Mouse (Mus musculus) kidney, embryonic 14.5 days (tissue): ENCODE measurements at regions not wholly inside any gene's neighbourhood (a gene's known extent, or its start where the extent isn't known, plus 50 kb on each side); places are given as distances from the start of the nearest gene placed in this dataset.

Experiments used
- ATAC-seq: fragments of 200-750 bp; cut with Nextera tagmentation; 2 replicates; pipeline ENCODE4 v1.8.0; 2017; ENCODE audit warnings: moderate number of reproducible peaks, mild to moderate bottlenecking, moderate TSS enrichment, moderate library complexity; ENCODE audit not compliant: low FRiP score, low TSS enrichment
- H3K27ac ChIP-seq: fragments of 300-500 bp; sonication (generic); 2 replicates; pipeline ENCODE4 v1.5.1; 2014; ENCODE audit warnings: low read depth, mild to moderate bottlenecking, low read length, moderate library complexity, mixed read lengths
- H3K27me3 ChIP-seq: fragments of 300-500 bp; sonication (generic); 2 replicates; pipeline ENCODE4 v1.6.1; 2014; ENCODE audit warnings: mild to moderate bottlenecking, low read length; ENCODE audit not compliant: control insufficient read depth, insufficient read depth
- H3K36me3 ChIP-seq: fragments of 300-500 bp; sonication (generic); 2 replicates; pipeline ENCODE4 v1.6.1; 2014; ENCODE audit warnings: low read length, mixed read lengths; ENCODE audit not compliant: control insufficient read depth, insufficient read depth
- H3K4me1 ChIP-seq: fragments of 300-500 bp; sonication (generic); 2 replicates; pipeline ENCODE4 v1.6.1; 2014; ENCODE audit warnings: low read length, mixed read lengths; ENCODE audit not compliant: control insufficient read depth, insufficient read depth
- H3K4me2 ChIP-seq: fragments of 300-500 bp; sonication (generic); replicated peaks from 2 replicates; pipeline ENCODE4 v1.6.1; 2014; ENCODE audit warnings: low read depth, mild to moderate bottlenecking, low read length
- H3K4me3 ChIP-seq: fragments of 300-500 bp; sonication (generic); 2 replicates; pipeline ENCODE4 v1.5.1; 2014; ENCODE audit warnings: mild to moderate bottlenecking, low read length
- H3K9ac ChIP-seq: fragments of 300-500 bp; sonication (generic); 2 replicates; pipeline ENCODE4 v1.6.1; 2014; ENCODE audit warnings: low read depth, mild to moderate bottlenecking, low read length, moderate library complexity
- H3K9me3 ChIP-seq: fragments of 300-500 bp; sonication (generic); 2 replicates; pipeline ENCODE4 v1.6.1; 2016; ENCODE audit warnings: low read length; ENCODE audit not compliant: control insufficient read depth
- WGBS: fragments of 180-500 bp; shearing (Covaris S2); extraction: QIAGEN DNeasy Blood & Tissue Kit; methylation state at CpG from one replicate; pipeline ENCODE4 v1.1.7; 2014; 5-methylcytosine and 5-hydroxymethylcytosine counted together

DNA sequence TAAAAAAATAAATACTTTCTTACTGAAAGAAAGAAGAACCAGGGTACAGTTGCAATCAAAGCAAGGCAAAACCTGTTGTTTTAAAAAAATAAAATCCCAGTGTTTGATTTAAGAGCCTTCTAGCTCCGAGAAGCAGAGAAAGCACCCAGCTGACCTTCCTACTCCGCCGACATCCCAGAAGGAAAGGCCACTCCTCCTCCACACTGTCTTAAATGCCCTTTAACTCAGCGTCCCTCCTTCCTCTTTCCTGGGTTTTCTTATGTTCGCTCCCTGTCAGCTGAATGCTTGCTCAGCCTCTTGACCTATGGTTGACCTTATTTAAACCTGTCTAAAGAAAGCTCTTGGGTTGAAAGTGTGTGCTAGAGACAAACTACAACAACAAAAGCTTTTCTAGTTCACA lies 79.1 kb downstream of the Sptssa start:
- ATAC-seq, result peak; percentile 55; the same call in 1 of the 2 replicates
- H3K9me3 ChIP-seq, result no peaks in the 10 kb centered on the region
- H3K4me1 ChIP-seq, result no peaks in the 10 kb centered on the region; the same call in 1 of the 2 replicates
- no peak overlapping the region for H3K9ac ChIP-seq
- no peaks in the 10 kb centered on the region for H3K36me3 ChIP-seq
- H3K27ac ChIP-seq, result no peak overlapping the region
- 4% methylated on average over 5 of the region's 5 CpGs for WGBS
- H3K4me2 ChIP-seq, result no peak overlapping the region
- H3K4me3 ChIP-seq, result no peak overlapping the region
- no peaks in the 10 kb centered on the region for H3K27me3 ChIP-seq

DNA sequence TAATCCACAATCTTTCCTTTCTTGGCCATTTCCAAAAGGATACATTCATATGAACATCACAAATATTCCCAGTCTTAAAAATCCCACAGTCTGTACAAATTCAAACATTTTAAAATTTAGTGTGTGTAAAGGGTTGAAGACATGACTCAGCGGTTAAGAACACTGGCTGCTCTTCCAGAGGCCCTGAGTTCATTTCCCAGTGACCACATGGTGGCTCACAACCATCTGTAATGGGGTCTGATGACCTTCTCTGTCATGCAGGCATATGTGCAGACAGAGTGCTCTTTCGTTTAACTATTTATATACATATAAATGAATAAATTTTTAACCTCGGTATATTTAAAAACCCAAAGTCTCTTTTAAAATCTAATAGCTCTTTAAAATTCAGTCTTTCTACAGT lies 79.6 kb downstream of the Sptssa start:
- no peaks in the 10 kb centered on the region for H3K27me3 ChIP-seq
- no peak overlapping the region for H3K9ac ChIP-seq
- no peak overlapping the region for H3K4me2 ChIP-seq
- 43% methylated on average over 3 of the region's 3 CpGs for WGBS
- H3K4me3 ChIP-seq, result no peak overlapping the region
- ATAC-seq, result no peak
- H3K27ac ChIP-seq, result no peak overlapping the region
- H3K4me1 ChIP-seq, result no peaks in the 10 kb centered on the region; the same call in 1 of the 2 replicates
- H3K36me3 ChIP-seq, result no peaks in the 10 kb centered on the region
- H3K9me3 ChIP-seq, result no peaks in the 10 kb centered on the region

DNA sequence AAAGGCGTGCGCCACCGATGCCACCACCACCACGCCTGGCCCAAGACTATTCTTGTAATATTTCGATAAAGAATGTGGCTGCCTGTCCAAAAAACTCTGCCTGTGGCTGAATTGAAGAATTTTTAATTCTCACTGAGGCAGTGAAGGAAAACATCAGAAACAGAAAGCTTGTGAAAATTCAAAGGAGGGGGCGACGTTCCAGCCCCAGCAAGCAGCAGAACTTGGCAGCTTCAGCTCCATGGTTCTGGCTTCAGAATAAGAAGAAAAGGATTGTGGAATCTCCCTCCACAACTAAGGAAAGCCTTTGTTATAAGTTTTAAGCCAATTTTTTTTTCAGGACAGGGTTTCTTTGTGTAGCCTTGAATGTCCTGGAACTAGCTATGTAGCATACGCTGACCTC lies 83.5 kb downstream of the Sptssa start:
- Histone ChIP-seq H3K9me3 (no peaks in the 10 kb centered on the region), H3K27ac (no peak overlapping the region), H3K4me1 (no peaks in the 10 kb centered on the region; the same call in 1 of the 2 replicates), H3K4me2 (no peak overlapping the region), H3K27me3 (no peaks in the 10 kb centered on the region), H3K4me3 (no peak overlapping the region), H3K9ac (no peak overlapping the region), H3K36me3 (no peaks in the 10 kb centered on the region)
- 94% methylated on average over 8 of the region's 8 CpGs for WGBS
- no peak for ATAC-seq

GRCm38 (mm10) chr12:54568078-54568931 lies 88.1 kb downstream of the Sptssa start:
- no peak overlapping the region for H3K4me2 ChIP-seq
- no peaks in the 10 kb centered on the region for H3K36me3 ChIP-seq
- H3K27me3 ChIP-seq, result no peaks in the 10 kb centered on the region
- H3K9me3 ChIP-seq, result no peaks in the 10 kb centered on the region
- H3K27ac ChIP-seq, result no peak overlapping the region
- no peak overlapping the region for H3K4me3 ChIP-seq
- no peaks in the 10 kb centered on the region for H3K4me1 ChIP-seq
- ATAC-seq, result no peak
- WGBS, result 78% methylated on average over 6 of the region's 6 CpGs
- no peak overlapping the region for H3K9ac ChIP-seq

GRCm38 (mm10) chr12:54567426-54567790 lies 89.0 kb downstream of the Sptssa start:
- H3K9me3 ChIP-seq, result no peaks in the 10 kb centered on the region
- H3K4me3 ChIP-seq, result no peak overlapping the region
- no peak overlapping the region for H3K9ac ChIP-seq
- H3K36me3 ChIP-seq, result no peaks in the 10 kb centered on the region
- H3K27ac ChIP-seq, result no peak overlapping the region
- ATAC-seq, result no peak
- H3K4me2 ChIP-seq, result no peak overlapping the region
- no peaks in the 10 kb centered on the region for H3K27me3 ChIP-seq
- WGBS, result 93% methylated on average over 3 of the region's 3 CpGs
- H3K4me1 ChIP-seq, result no peaks in the 10 kb centered on the region

- H3K9ac ChIP-seq, result no peak overlapping the region
- H3K4me2 ChIP-seq, result no peak overlapping the region
- no peak for ATAC-seq
- H3K9me3 ChIP-seq, result no peaks in the 10 kb centered on the region
- no peak overlapping the region for H3K4me3 ChIP-seq
- H3K36me3 ChIP-seq, result no peaks in the 10 kb centered on the region
- no peak overlapping the region for H3K27ac ChIP-seq
- WGBS, result 91% methylated on average over 23 of the region's 23 CpGs
- H3K27me3 ChIP-seq, result no peaks in the 10 kb centered on the region
- no peaks in the 10 kb centered on the region for H3K4me1 ChIP-seq
These were observed 89.6 kb downstream of the Sptssa start for GRCm38 (mm10) chr12:54566532-54567425.

DNA sequence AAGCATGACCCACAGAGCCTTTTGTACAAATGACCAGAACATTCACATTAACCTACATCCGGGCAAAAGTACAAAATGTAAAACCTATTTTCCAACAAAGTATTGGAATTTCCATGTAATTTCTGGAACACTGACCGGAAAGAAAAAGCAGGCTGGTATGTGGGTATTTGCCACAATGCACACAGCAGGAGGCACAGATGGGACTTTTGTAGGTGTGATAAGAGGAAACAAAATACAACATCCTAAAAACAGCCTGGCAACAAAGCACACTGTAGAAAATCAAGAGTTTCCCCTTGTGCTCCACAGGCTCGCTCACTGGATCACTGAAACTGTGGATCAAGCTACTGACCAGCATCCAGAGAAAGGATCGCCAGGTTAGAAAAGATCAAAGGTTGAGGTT lies 94.4 kb downstream of the Sptssa start:
- H3K9me3 ChIP-seq, result no peaks in the 10 kb centered on the region

DNA sequence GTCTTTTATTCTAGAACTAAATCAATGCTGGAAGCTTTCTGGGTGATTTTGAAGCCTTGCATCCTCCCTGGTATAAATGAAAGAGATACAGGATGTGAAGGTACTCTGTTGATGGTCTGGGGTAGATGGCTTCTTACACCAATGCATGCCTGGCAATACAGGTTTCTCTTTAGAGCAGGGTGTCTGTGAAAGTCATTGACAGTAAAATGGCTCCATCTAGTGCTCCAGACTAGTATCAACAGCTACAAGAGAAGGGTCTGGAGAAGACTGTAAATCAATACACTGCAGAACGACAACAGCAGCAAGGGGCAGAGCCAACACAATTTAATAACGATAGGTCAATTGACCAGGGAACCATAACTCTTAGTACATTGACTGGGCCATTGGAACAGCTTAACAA lies 98.3 kb downstream of the Sptssa start:
- WGBS, result 14% methylated on average over 2 of the region's 2 CpGs
- Histone ChIP-seq H3K4me3 (no peak overlapping the region), H3K9me3 (no peaks in the 10 kb centered on the region), H3K36me3 (no peaks in the 10 kb centered on the region), H3K4me2 (no peak overlapping the region), H3K4me1 (no peaks in the 10 kb centered on the region), H3K9ac (no peak overlapping the region), H3K27me3 (no peaks in the 10 kb centered on the region), H3K27ac (no peak overlapping the region)
- ATAC-seq, result no peak

More for the DNA sequence above, 94.4 kb downstream of the Sptssa start:
- no peak overlapping the region for H3K9ac ChIP-seq
- 92% methylated on average over 4 of the region's 4 CpGs for WGBS
- ATAC-seq, result no peak
- no peaks in the 10 kb centered on the region for H3K36me3 ChIP-seq
- no peak overlapping the region for H3K4me2 ChIP-seq
- H3K27ac ChIP-seq, result no peak overlapping the region
- H3K4me1 ChIP-seq, result no peaks in the 10 kb centered on the region
- H3K27me3 ChIP-seq, result no peaks in the 10 kb centered on the region
- no peak overlapping the region for H3K4me3 ChIP-seq

- Histone ChIP-seq H3K4me3 (no peak overlapping the region), H3K4me1 (no peaks in the 10 kb centered on the region), H3K27ac (no peak overlapping the region), H3K9me3 (no peaks in the 10 kb centered on the region), H3K27me3 (no peaks in the 10 kb centered on the region), H3K9ac (no peak overlapping the region), H3K36me3 (no peaks in the 10 kb centered on the region), H3K4me2 (no peak overlapping the region)
- ATAC-seq, result no peak
- WGBS, result 85% methylated on average over 9 of the region's 9 CpGs
These were observed 106.7 kb downstream of the Sptssa start for GRCm38 (mm10) chr12:54549659-54550058.
